Mouse (Mus musculus) erythroblast, adult 5-6 weeks (primary cell): ENCODE results near the gene Olfr748. TPM values are rescaled to one million over a fixed set of nuclear protein-coding genes. Genes with fewer than 3 reads are reported as not detected.
"Not testable (repeated sequence)": the region's sequence is repeated elsewhere in the genome, so short reads cannot be mapped to it uniquely, and the experiment has no call there.

ENCODE experiments used
- ATAC-seq: replicated peaks from 2 replicates; pipeline ENCODE4 v1.8.0; 2016; ENCODE audit warnings: moderate number of reproducible peaks, mild to moderate bottlenecking, moderate TSS enrichment, inconsistent platforms; ENCODE audit not compliant: poor library complexity, low FRiP score, severe bottlenecking
- total RNA-seq, 2 experiments: library from RNA; stranded (forward) in 1 of 2; stranded (reverse) in 1 of 2; fragments of 150-400 nt in 1 of 2; fragments of 200-764, 138-1000 nt in 1 of 2; gene quantifications; 2 replicates each; pipeline versions ENCODE4 v1.2.3 to v1.2.4; 2015 to 2017; ENCODE audit warnings: low replicate concordance in 2 of 2

Olfr748 gene
- not detected in 2 replicates for total RNA-seq (2015; ENCODE audit: low replicate concordance)
- total RNA-seq (2017; ENCODE audit: low replicate concordance), result not detected in 2 replicates

- ATAC-seq, result no peak
Measured at GRCm38 (mm10) chr14:50707073-50707472, at the start of gene Olfr748. Olfr748 (plus strand) TSS chr14:50707373.

GRCm38 (mm10) chr14:50693106-50693505 lies 14.1 kb upstream of the Olfr748 start, which contains the start of gene Olfr747:
Olfr747 (minus strand) TSS chr14:50693206.
- ATAC-seq, result no peak

GRCm38 (mm10) chr14:50719875-50720274 lies 12.7 kb downstream of the Olfr748 start:
- ATAC-seq, result not testable (repeated sequence)

- not testable (repeated sequence) for ATAC-seq
Measured at GRCm38 (mm10) chr14:50722371-50722770, 15.2 kb downstream of the Olfr748 start.

GRCm38 (mm10) chr14:50740334-50740733 lies 33.2 kb downstream of the Olfr748 start:
- no peak for ATAC-seq

- ATAC-seq, result no peak
Measured at GRCm38 (mm10) chr14:50741584-50741983, 34.4 kb downstream of the Olfr748 start.

- no peak for ATAC-seq
Measured at GRCm38 (mm10) chr14:50744994-50745393, 37.8 kb downstream of the Olfr748 start, which contains the start of gene Olfr749. Olfr749 (minus strand) TSS chr14:50745094.

GRCm38 (mm10) chr14:50758416-50759085 lies 51.4 kb downstream of the Olfr748 start:
- no peak for ATAC-seq

Other genes starting within 250 kb of the Olfr748 start
- not detected in 2 replicates for gene Olfr741, start 234.6 kb upstream of the Olfr748 start, total RNA-seq (2015; ENCODE audit: low replicate concordance)
- gene Olfr741, start 234.6 kb upstream of the Olfr748 start, total RNA-seq (2017; ENCODE audit: low replicate concordance), result 0.56 TPM in 1 of 2 replicates, not detected in the other
- gene Olfr742, start 203.8 kb upstream of the Olfr748 start, total RNA-seq (2015; ENCODE audit: low replicate concordance), result not detected in 2 replicates
- not detected in 2 replicates for gene Olfr742, start 203.8 kb upstream of the Olfr748 start, total RNA-seq (2017; ENCODE audit: low replicate concordance)
- gene Olfr743, start 185.5 kb upstream of the Olfr748 start, total RNA-seq (2015; ENCODE audit: low replicate concordance), result not detected in 2 replicates
- gene Olfr743, start 185.5 kb upstream of the Olfr748 start, total RNA-seq (2017; ENCODE audit: low replicate concordance), result not detected in 2 replicates
- gene Olfr744, start 92.5 kb upstream of the Olfr748 start, total RNA-seq (2015; ENCODE audit: low replicate concordance), result not detected in 2 replicates
- not detected in 2 replicates for gene Olfr744, start 92.5 kb upstream of the Olfr748 start, total RNA-seq (2017; ENCODE audit: low replicate concordance)
- not detected in 2 replicates for gene Olfr745, start 68.0 kb upstream of the Olfr748 start, total RNA-seq (2015; ENCODE audit: low replicate concordance)
- gene Olfr745, start 68.0 kb upstream of the Olfr748 start, total RNA-seq (2017; ENCODE audit: low replicate concordance), result not detected in 2 replicates
- gene Olfr746, start 60.3 kb upstream of the Olfr748 start, total RNA-seq (2015; ENCODE audit: low replicate concordance), result not detected in 2 replicates
- not detected in 2 replicates for gene Olfr746, start 60.3 kb upstream of the Olfr748 start, total RNA-seq (2017; ENCODE audit: low replicate concordance)
- gene Olfr747, start 14.2 kb upstream of the Olfr748 start, total RNA-seq (2015; ENCODE audit: low replicate concordance), result not detected in 2 replicates
- not detected in 2 replicates for gene Olfr747, start 14.2 kb upstream of the Olfr748 start, total RNA-seq (2017; ENCODE audit: low replicate concordance)
- not detected in 2 replicates for gene Olfr749, start 37.7 kb downstream of the Olfr748 start, total RNA-seq (2015; ENCODE audit: low replicate concordance)
- not detected in 2 replicates for gene Olfr749, start 37.7 kb downstream of the Olfr748 start, total RNA-seq (2017; ENCODE audit: low replicate concordance)
- 1.2 and 7.7 TPM in 2 replicates for gene Ttc5, start 78.1 kb downstream of the Olfr748 start, total RNA-seq (2015; ENCODE audit: low replicate concordance)
- gene Ttc5, start 78.1 kb downstream of the Olfr748 start, total RNA-seq (2017; ENCODE audit: low replicate concordance), result 9.8 and 11.8 TPM in 2 replicates
- gene Ccnb1ip1, start 100.4 kb downstream of the Olfr748 start, total RNA-seq (2015; ENCODE audit: low replicate concordance), result not detected in 2 replicates
- gene Ccnb1ip1, start 100.4 kb downstream of the Olfr748 start, total RNA-seq (2017; ENCODE audit: low replicate concordance), result not detected in 2 replicates
- gene Parp2, start 100.5 kb downstream of the Olfr748 start, total RNA-seq (2015; ENCODE audit: low replicate concordance), result 15.8 and 18.2 TPM in 2 replicates
- gene Parp2, start 100.5 kb downstream of the Olfr748 start, total RNA-seq (2017; ENCODE audit: low replicate concordance), result 32.1 and 44.7 TPM in 2 replicates
- gene Tep1, start 163.2 kb downstream of the Olfr748 start, total RNA-seq (2015; ENCODE audit: low replicate concordance), result 9.0 and 13.4 TPM in 2 replicates
- gene Tep1, start 163.2 kb downstream of the Olfr748 start, total RNA-seq (2017; ENCODE audit: low replicate concordance), result 5.3 and 18.3 TPM in 2 replicates
- gene Klhl33, start 190.1 kb downstream of the Olfr748 start, total RNA-seq (2015; ENCODE audit: low replicate concordance), result not detected in 2 replicates
- 0.14 TPM in 1 of 2 replicates, not detected in the other for gene Klhl33, start 190.1 kb downstream of the Olfr748 start, total RNA-seq (2017; ENCODE audit: low replicate concordance)
- gene Osgep, start 217.5 kb downstream of the Olfr748 start, total RNA-seq (2015; ENCODE audit: low replicate concordance), result 6.5 and 19.2 TPM in 2 replicates
- 13.0 and 13.4 TPM in 2 replicates for gene Osgep, start 217.5 kb downstream of the Olfr748 start, total RNA-seq (2017; ENCODE audit: low replicate concordance)
- 21.9 and 26.3 TPM in 2 replicates for gene Apex1, start 217.6 kb downstream of the Olfr748 start, total RNA-seq (2015; ENCODE audit: low replicate concordance)
- gene Apex1, start 217.6 kb downstream of the Olfr748 start, total RNA-seq (2017; ENCODE audit: low replicate concordance), result 12.3 and 13.4 TPM in 2 replicates
- gene Pip4p1, start 223.5 kb downstream of the Olfr748 start, total RNA-seq (2015; ENCODE audit: low replicate concordance), result 19.6 and 22.3 TPM in 2 replicates
- 18.0 and 21.5 TPM in 2 replicates for gene Pip4p1, start 223.5 kb downstream of the Olfr748 start, total RNA-seq (2017; ENCODE audit: low replicate concordance)
- gene Pnp, start 223.7 kb downstream of the Olfr748 start, total RNA-seq (2015; ENCODE audit: low replicate concordance), result 357 and 415 TPM in 2 replicates
- 529 and 542 TPM in 2 replicates for gene Pnp, start 223.7 kb downstream of the Olfr748 start, total RNA-seq (2017; ENCODE audit: low replicate concordance)
- not detected in 2 replicates for gene Gm49342, start 237.1 kb downstream of the Olfr748 start, total RNA-seq (2015; ENCODE audit: low replicate concordance)
- not detected in 2 replicates for gene Gm49342, start 237.1 kb downstream of the Olfr748 start, total RNA-seq (2017; ENCODE audit: low replicate concordance)
- gene Pnp2, start 248.6 kb downstream of the Olfr748 start, total RNA-seq (2015; ENCODE audit: low replicate concordance), result 161 and 174 TPM in 2 replicates
- 56.1 and 122 TPM in 2 replicates for gene Pnp2, start 248.6 kb downstream of the Olfr748 start, total RNA-seq (2017; ENCODE audit: low replicate concordance)